Mouse (Mus musculus) ovary, postnatal 14 days (tissue): ENCODE measurements around the gene Padi6.

Experiments
- DNase-seq: peaks from one replicate; pipeline ENCODE4 v3.0.0; 2022; ENCODE audit warnings: low spot score

Padi6 gene

GRCm38 (mm10) chr4:140704166-140704565, 38.3 kb downstream of the Padi6 start:
- no peak for DNase-seq

DNA sequence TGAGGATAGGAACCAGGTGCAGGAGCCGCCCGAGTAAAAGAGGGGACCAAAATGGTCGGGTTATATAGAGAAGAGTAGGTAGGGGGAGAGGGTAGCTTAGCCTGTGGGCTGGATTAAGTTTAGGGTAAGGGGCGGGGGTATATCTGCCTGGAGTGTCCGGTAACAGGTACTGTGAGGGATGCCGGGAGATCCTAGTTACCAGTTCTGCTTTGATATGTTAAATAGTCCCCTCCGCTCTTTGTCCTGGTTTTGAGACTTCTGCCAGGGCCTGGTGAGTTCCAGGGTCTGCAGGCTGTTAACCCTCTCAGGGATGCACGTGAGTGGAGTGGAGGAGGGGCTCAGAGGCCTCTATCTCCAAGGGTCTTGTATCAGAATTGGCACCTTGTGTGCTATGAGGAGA, 38.8 kb downstream of the Padi6 start:
- no peak for DNase-seq

- peak; percentile 72 for DNase-seq
These were observed 39.7 kb downstream of the Padi6 start for GRCm38 (mm10) chr4:140702611-140703327.

- DNase-seq: no peak
These were observed 40.5 kb downstream of the Padi6 start for GRCm38 (mm10) chr4:140701716-140702561.

DNA sequence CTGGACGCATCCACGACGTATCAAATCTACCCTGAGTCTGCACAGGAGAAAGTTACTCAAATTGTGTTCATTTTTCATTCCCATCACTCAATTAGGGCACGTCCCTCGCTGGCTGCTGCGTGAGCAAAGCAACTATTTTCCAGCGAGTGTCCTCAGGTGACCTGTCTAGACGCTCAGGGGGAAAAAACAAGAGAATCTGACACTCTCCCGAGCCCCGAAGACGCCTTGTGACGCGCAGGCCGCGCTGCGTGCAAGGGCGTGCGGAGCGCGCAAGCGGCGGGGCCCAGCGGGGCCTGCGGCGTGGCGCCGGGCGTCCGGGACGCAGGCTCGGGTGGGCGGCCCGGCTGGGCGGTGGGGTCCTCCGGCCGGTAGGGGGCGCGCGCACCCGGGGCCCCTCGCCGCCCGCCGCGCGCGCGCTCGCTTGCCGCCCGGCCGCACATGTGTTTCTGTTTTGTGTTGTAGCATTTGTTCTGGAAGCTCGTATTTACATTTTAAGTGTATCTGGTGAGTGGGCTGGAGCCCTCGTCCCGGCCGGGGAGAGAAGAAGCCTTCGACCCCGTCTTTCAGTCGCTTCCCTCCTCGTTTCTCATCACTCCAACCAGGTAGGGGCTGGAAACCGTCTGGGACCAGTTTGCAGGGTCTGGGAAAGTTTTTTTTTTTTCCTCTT, 41.3 kb downstream of the Padi6 start:
- DNase-seq: peak; percentile 70

DNA sequence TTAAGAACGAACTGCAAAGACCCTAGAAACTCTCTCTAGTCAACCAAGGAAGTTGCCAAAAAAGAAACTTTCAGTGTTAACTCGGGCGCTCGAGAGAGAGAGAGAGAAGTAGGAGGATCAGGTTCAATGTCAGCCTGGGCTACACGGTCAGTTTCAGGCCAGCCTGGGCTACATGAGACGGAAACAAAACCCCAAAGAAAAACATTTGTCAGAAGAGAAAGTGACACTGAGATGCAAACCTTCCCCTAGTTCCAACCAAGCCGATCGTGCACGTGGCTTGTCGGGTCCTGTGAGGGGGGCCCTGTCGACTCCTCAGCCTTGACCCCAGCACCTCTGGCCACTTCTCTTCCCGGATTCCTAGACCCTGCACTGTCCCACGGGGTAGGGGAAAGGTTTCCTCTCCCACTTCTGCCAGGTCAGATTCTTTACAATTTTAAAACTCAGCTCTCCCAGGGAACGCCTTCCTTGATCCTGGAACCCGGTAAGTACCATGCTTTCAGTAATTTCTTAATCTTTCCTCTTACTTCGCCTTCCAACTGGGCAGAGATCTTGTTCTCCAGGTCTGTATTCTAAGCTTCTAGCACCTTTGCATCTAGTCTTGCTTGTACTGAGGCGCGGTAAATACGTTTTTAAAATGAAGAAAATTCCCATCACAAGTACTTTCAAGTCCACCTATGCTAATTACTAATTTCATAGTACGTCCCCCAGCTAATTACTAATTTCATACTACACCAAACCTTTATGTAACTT, 42.0 kb downstream of the Padi6 start, which contains the start of gene Rcc2:
Gene Rcc2 (plus strand): TSS at position 273 of the 750 bp plus-strand sequence.
- DNase-seq: no peak

DNA sequence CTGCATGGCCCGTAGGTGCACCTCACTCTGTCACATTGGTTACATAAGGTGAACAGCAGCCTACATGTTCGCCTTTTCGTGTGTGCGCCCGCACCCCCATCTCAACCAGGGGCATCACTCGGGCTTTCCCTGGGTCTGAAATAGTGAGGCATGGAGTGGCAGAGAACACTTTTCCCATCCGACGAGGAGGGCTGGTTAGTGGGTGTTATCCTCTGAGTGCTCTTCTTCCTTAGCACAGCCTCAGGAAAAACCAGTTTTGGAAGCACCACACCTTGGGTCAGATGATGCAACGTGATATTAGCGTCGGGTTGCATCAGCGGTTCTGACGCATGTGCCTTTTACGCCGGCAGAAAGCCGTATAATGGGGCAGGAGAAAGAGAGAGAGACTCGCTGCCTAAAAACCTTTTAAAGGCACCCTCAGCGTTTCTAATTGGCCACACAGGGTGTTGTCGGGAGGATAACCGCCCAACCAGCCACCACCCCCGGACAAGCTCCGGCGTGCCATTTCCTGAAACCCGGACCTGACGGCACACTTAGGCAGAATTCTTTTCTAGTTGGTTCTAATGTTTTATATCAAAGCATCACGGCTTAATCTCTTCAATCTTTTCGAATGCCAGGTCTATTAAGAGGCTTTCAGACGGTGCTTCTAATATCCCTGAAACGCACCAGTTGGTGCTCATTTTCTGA, 42.9 kb downstream of the Padi6 start:
- DNase-seq: no peak

DNA sequence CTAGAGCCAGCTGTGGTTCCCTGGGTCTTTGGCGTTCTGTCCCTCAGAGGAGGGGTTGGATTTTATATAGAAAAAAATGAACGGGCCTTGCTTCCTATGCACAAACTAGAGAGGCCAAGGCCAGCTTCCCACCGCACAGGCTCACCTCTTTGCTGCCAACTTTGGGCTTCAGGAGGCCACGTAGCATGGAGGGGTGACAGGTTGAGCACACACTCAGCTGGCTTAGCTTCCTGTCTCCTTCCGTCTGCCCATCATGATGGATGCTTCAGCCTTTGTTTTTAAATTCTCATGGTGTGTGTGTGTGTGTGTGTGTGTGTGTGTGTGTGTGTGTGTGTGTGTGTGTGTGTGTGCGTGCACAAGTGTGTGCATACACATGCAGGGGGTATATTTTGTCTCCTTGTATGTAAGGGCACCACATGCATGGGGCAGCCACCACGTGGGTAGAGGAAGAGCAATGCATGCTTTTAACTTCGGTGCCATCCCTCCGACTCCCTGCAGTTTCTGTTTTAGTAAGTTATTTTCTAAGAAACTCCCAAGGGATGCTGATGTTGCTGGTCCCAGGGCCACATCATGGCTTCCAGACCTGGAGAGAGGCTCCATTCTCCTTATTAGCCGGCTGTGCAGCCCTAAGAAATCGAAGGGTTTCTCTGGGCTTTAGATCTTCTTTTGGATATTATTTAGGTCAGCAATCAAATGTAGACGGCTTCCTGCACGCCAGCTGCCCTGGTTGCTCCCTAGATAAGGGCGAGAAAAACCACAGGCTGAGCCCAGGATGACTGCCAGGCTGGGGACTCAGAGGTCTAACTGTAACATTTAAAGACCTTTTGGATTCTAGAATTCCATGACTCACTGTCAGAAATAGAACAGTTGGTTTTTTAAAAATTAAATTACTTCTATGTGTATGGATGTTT, 46.5 kb downstream of the Padi6 start:
- DNase-seq: no peak

- DNase-seq: no peak
These were observed 47.3 kb downstream of the Padi6 start for GRCm38 (mm10) chr4:140695146-140695545.

DNA sequence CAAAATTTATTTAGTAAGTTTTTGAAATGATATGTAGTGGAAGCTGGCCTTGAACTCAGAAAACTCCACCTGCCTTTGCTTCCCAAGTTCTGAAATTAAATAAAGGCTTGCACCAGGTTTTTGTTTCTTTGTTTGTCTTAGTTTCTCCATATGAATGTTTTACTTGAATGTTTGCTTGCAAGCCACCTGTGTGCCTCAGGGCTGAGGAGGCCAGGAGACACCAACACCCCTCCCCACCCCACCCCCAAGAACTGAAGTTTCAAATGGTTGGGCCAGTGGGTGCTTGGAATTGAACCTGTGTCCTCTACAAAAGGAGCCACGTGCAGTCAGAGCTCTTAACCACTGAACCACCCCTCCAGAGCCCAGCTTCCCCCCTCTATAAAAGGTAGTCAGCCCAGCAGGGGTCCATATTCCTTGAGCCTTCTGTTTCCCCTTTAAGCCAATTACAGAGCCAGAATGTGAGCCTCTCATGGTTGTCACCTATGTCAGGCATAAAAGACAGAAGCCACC, 47.8 kb downstream of the Padi6 start:
- no peak for DNase-seq

- no peak for DNase-seq
These were observed 48.9 kb downstream of the Padi6 start for GRCm38 (mm10) chr4:140693513-140693912.

GRCm38 (mm10) chr4:140691481-140691880, 51.0 kb downstream of the Padi6 start:
- no peak for DNase-seq

GRCm38 (mm10) chr4:140689873-140690655, 52.4 kb downstream of the Padi6 start:
- DNase-seq: no peak

DNA sequence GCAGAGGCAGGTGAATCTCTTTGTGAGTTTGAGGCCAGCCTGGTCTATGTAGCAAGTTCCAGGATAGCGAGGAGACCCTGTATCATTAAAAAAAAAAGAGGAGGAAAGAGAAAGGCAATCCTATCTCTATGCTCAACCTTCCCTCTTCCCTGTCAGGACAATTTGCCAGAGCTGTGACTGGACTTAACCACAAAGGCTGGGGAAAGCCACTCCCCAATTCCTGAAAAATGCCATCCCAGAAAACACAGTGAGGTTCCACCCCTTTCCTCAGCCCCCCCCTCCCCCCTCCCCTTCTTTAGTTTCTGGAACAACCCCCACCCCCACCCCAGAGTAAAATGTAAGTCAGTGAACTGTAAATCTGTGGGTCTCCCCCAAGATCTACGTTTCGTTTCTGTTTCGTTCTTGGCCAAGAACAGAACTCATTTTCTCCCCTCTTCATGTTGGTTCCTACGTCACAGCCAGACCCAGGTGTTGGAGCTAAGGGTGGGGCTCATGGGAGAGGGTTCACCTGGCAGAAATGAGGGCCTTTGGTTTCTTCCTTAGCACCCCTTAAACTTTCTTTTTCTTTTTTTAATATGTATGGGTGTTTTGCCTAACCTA, 53.5 kb downstream of the Padi6 start:
- no peak for DNase-seq

GRCm38 (mm10) chr4:140688044-140688825, 54.2 kb downstream of the Padi6 start:
- DNase-seq: no peak

DNA sequence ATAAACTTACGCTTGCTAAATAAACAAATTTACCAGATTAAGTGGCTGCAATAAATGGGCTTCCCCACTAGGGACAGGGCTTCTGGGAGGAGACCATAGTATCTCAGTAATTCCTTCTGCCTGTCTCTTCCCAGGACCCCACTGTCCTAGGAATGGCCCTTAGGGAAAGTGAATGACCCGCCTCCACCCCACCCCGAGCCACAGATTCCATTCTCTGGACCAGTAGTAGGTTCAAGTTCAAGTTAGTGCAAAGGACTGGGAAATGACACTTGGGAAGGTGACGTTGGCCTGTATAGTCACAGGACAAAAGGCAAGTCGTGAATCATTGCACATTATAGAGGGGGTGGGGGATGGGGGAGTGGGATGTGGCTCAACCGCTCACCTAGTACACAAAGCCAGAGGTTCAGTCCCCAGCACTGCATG, 57.6 kb downstream of the Padi6 start:
- no peak for DNase-seq

DNA sequence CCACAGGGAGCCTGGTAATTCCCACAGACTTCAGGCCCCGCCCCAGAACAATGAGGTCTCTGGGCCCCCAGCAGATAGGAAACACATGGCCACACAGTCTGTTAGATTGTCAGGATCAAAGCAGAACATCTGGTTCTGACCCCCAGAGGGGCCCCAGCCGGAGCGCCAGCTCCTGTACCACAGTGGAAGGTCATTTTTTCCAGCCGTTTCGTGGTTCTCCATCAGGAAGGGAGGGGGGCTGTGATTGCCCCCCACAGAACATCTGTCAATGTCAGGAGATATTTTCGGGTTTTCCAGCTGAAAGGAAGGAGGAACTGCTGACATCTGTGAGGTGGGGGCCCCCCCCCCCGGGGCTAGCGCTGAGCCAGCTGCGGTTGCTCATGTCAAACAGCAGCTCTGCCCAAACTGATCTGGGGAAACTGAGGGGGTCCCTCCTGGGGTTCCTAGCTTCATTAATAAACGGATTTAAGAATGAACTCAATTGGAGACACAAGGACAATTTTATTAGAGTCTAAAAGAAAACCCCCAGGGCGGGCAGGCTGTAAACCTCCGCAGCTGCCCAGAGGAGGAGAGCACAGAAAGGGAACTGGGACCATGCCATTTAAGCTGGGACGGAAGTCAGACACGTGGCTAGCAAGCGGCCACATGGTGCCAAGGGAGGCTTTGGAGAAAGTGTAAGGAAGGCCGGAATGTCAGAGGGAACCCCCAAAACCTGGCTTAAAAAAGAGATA, 58.1 kb downstream of the Padi6 start:
- peak; percentile 42 for DNase-seq
